26 mouse cellular contexts compared by ENCODE assay signal in the genomic region with DNA sequence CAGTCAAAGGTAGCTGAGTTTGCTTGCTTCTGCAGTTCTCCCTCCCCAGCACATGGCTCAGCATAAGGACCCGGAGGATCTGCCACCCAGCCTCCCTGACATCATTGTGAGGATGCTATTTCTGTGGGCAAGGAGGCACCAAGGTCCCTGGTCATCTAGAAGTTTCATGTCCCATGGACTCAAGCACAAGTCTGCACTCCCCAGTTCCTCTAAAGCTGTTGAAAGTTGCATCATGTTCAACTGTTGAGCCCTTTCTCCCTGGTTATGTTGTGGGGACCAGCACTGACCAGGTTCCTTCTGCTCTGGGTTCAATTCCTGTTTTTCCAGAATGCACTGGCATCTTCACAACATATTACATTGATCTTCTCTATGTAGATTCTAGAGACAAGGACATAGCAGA. TPM values are rescaled to one million over a fixed set of nuclear protein-coding genes. Genes with fewer than 3 reads are reported as not detected.
DNase-seq lines count a peak whose midpoint lies in the region; ATAC-seq and TF ChIP-seq lines count a peak whose summit lies in the region.
"Had no signal": no experiment of that assay in that cellular context is flagged by ENCODE, and none has a peak within 500 bp of the region (broad histone marks: within the 10 kb centered on the region; RNA-seq: fewer than 3 reads in every experiment).

No protein-coding gene starts in this region.

- no peaks in the 10 kb centered on the region for H3K36me3 ChIP-seq in intestine, postnatal 0 days (ENCODE audit: control insufficient read depth, insufficient read depth)
- H3K36me3 ChIP-seq in intestine, embryonic 16.5 days (ENCODE audit: control insufficient read depth, insufficient read depth, low read length), result no peaks in the 10 kb centered on the region
- H3K36me3 ChIP-seq: forebrain, embryonic 12.5 days; heart, embryonic 10.5 days; heart, embryonic 13.5 days had no signal

- H3K27me3 ChIP-seq in intestine, postnatal 0 days (replicated peaks; ENCODE audit: control insufficient read depth, insufficient read depth, low read length), result no peaks in the 10 kb centered on the region
- H3K27me3 ChIP-seq in intestine, embryonic 16.5 days (replicated peaks; ENCODE audit: control insufficient read depth, insufficient read depth, low read length), result no peaks in the 10 kb centered on the region
- H3K27me3 ChIP-seq: forebrain, embryonic 12.5 days had no signal

- ATAC-seq in intestine, postnatal 0 days, result peak; percentile 19; the same call in 1 of the 2 replicates
- ATAC-seq in intestine, embryonic 16.5 days, result no peak
- peak; percentile 84 for ATAC-seq in common myeloid progenitor, adult 5-6 weeks (replicated peaks; ENCODE audit: low read depth, poor library complexity, severe bottlenecking)
- peak; percentile 88 for ATAC-seq in granulocyte monocyte progenitor cell, adult 5-6 weeks (replicated peaks; ENCODE audit: poor library complexity, severe bottlenecking)
- ATAC-seq: CD4-positive, CD25-positive, alpha-beta regulatory T cell, adult 4 months; forebrain, embryonic 16.5 days; hindbrain, postnatal 0 days had no signal

- no peak overlapping the region for H3K4me2 ChIP-seq in intestine, postnatal 0 days (replicated peaks; ENCODE audit: low read depth)
- no peak overlapping the region for H3K4me2 ChIP-seq in intestine, embryonic 16.5 days (ENCODE audit: low read depth, low read length)
- H3K4me2 ChIP-seq: forebrain, embryonic 12.5 days; heart, embryonic 13.5 days; hindbrain, embryonic 14.5 days had no signal

- TF ChIP-seq CTCF in intestine, postnatal 0 days (IDR thresholded peaks at IDR 0.05; ENCODE audit: low read depth), result no peak

- no peaks in the 10 kb centered on the region for H3K9me3 ChIP-seq in intestine, postnatal 0 days (ENCODE audit: control insufficient read depth)
- H3K9me3 ChIP-seq in intestine, embryonic 16.5 days (ENCODE audit: control insufficient read depth, low read length), result no peaks in the 10 kb centered on the region
- H3K9me3 ChIP-seq: forebrain, embryonic 12.5 days; heart, embryonic 10.5 days; heart, embryonic 13.5 days had no signal

- no peak overlapping the region for H3K4me3 ChIP-seq in intestine, postnatal 0 days (ENCODE audit: low read depth, low read length)
- H3K4me3 ChIP-seq in intestine, embryonic 16.5 days (ENCODE audit: low read length), result no peak overlapping the region
- H3K4me3 ChIP-seq: forebrain, embryonic 12.5 days; heart, embryonic 10.5 days; heart, embryonic 13.5 days had no signal

- DNase-seq in monocyte, adult 2 months (ENCODE audit: low read depth in 1 of 2, low spot score in 2 of 2), result peak; percentile 8 to 11
- no peak for DNase-seq in adrenal gland, postnatal 10 days
- no peak for DNase-seq in left cerebral cortex, postnatal 10 days (ENCODE audit: extremely low spot score in 1 of 2, low spot score in 2 of 2)
- DNase-seq in lung, postnatal 10 days, result no peak
- DNase-seq: adrenal gland, adult 2 months; adrenal gland, postnatal 25 days; cerebellum, adult 11-12 months; cerebellum, adult 8-10 months; cerebellum, postnatal 10 days; cerebellum, postnatal 36 days; gastrocnemius, postnatal 10 days; gastrocnemius, postnatal 36 days; heart, adult 18-20 months; heart, postnatal 14 days; heart, postnatal 4 days had no signal

- H3K4me1 ChIP-seq in intestine, postnatal 0 days (replicated peaks; ENCODE audit: control insufficient read depth, insufficient read depth, low read length), result no peaks in the 10 kb centered on the region
- H3K4me1 ChIP-seq in intestine, embryonic 16.5 days (ENCODE audit: control insufficient read depth, insufficient read depth, low read length), result no peaks in the 10 kb centered on the region
- H3K4me1 ChIP-seq: forebrain, embryonic 12.5 days; heart, embryonic 10.5 days; heart, embryonic 13.5 days had no signal

- intact Hi-C loops in left cerebral cortex, postnatal 10 days (cut with DNase I), result no loop called here

- WGBS in intestine, postnatal 0 days, result 84% methylated on average over 1 of the region's 1 CpGs
- whole genome bisulfite sequencing in intestine, embryonic 16.5 days, result 83% methylated on average over 1 of the region's 1 CpGs

- no peak overlapping the region for H3K27ac ChIP-seq in intestine, postnatal 0 days (ENCODE audit: low read depth, low read length)
- no peak overlapping the region for H3K27ac ChIP-seq in intestine, embryonic 16.5 days (ENCODE audit: low read length)
- H3K27ac ChIP-seq: forebrain, embryonic 12.5 days; heart, embryonic 10.5 days; heart, embryonic 13.5 days; hindbrain, embryonic 14.5 days; hindbrain, postnatal 0 days had no signal

- H3K9ac ChIP-seq in intestine, postnatal 0 days (ENCODE audit: low read depth, low read length), result no peak overlapping the region
- H3K9ac ChIP-seq in intestine, embryonic 16.5 days (ENCODE audit: low read depth, low read length), result no peak overlapping the region
- H3K9ac ChIP-seq: forebrain, embryonic 12.5 days; heart, embryonic 13.5 days; hindbrain, embryonic 14.5 days had no signal

RNA-seq across cellular contexts. Expression of a gene that starts 42.9 kb away (rescaled TPM):
- polyA plus RNA-seq in intestine, postnatal 0 days (2015; fragmentation: Nextera tagmentation; extraction: Ambion mirVana), result 13.0 and 13.7 TPM in 2 replicates
- polyA plus RNA-seq in intestine, embryonic 16.5 days (2015; fragmentation: Nextera tagmentation; extraction: Ambion mirVana), result 34.1 and 35.9 TPM in 2 replicates
- 2.7 and 3.0 TPM in 2 replicates for total RNA-seq in common myeloid progenitor, adult 5-6 weeks (2017)
- not detected in 2 replicates for total RNA-seq in granulocyte monocyte progenitor cell, adult 5-6 weeks (2014; fragmentation: Nextera tagmentation)
- total RNA-seq in granulocyte monocyte progenitor cell, adult 5-6 weeks (2017), result 0.05 TPM in 1 of 2 replicates, not detected in the other
- total RNA-seq in adrenal gland, postnatal 10 days (2021), result 1 to 10 TPM; 4.0 to 6.4 TPM
- 1 to 10 TPM; 7.7 to 8.4 TPM for total RNA-seq in left cerebral cortex, postnatal 10 days (2021)

Comparison
In these comparisons a context has a peak if more than half of its experiments do, and no peak if none do; other contexts are left out.
1. DNase-seq: peak in monocyte, adult 2 months (2 of 2); none in adrenal gland, postnatal 10 days (single experiment), left cerebral cortex, postnatal 10 days (0 of 2) and lung, postnatal 10 days (single experiment).